Comparison of ENCODE assay signal across 8 mouse cellular contexts in the genomic region with DNA sequence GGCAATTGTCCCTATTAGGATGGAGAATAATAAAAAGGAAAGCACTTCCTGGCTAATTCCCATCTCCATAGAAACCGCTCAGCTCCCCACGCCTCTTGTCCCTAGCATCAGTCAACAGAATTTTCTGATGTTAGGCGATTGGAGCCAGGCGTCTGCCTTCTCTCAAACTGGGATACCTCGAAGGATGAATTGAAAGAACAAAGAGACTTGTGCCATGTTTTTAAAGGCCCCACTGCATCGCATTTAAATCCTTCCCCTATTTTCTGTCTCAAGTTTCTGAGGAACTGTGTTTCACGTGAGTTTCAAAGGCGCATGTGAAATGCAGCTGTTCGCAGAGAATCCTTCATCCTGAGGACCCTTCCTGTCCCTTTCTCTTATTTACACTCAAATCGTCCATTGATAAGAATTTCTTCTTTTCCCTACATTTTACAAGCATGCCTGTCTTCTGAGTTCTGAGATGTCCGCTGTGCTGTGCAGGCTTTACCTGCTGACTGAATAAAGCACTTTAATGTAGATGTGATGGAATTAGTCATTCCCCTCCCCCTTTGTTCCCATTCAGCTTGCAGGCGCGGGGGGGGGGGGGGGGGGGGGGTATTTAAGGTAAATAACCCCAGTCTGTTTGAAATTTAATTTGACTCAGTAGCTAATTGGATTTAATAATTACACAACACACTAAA.
A peak's percentile ranks its signal among the peaks of the same experiment; 100 is the strongest.
DNase-seq lines count a peak whose midpoint lies in the region; ATAC-seq lines count a peak whose summit lies in the region.

No protein-coding gene starts in this region.

- no peak overlapping the region for H3K4me3 ChIP-seq in lung, embryonic 15.5 days
- H3K4me3 ChIP-seq in forebrain, embryonic 12.5 days (replicated peaks) = no peak overlapping the region; the same call in 1 of the 2 replicates
- H3K4me3 ChIP-seq in limb, embryonic 11.5 days (ENCODE audit: low read depth, low read length) = no peak overlapping the region

- no peak overlapping the region for H3K9ac ChIP-seq in lung, embryonic 15.5 days
- no peak overlapping the region for H3K9ac ChIP-seq in forebrain, embryonic 12.5 days
- no peak overlapping the region; the same call in 1 of the 2 replicates for H3K9ac ChIP-seq in limb, embryonic 11.5 days (ENCODE audit: low read length)

- intact Hi-C loops in left cerebral cortex, postnatal 10 days (cut with DNase I) = no loop called here

- no peak overlapping the region for H3K27ac ChIP-seq in lung, embryonic 15.5 days
- peak overlapping the region; percentile 69 for H3K27ac ChIP-seq in forebrain, embryonic 12.5 days
- 0 out of 2 replicates have a peak overlapping the region, but pooled peaks have one; percentile 26 for H3K27ac ChIP-seq in limb, embryonic 11.5 days (replicated peaks; ENCODE audit: low read depth, low read length)

- no peaks in the 10 kb centered on the region for H3K36me3 ChIP-seq in lung, embryonic 15.5 days
- no peaks in the 10 kb centered on the region for H3K36me3 ChIP-seq in forebrain, embryonic 12.5 days (replicated peaks)
- no peaks in the 10 kb centered on the region for H3K36me3 ChIP-seq in limb, embryonic 11.5 days (ENCODE audit: control insufficient read depth, insufficient read depth, low read length)

- 16% methylated on average over 13 of the region's 13 CpGs for WGBS in lung, embryonic 15.5 days
- 3% methylated on average over 13 of the region's 13 CpGs for WGBS in forebrain, embryonic 12.5 days
- WGBS in limb, embryonic 11.5 days = 7% methylated on average over 13 of the region's 13 CpGs

- H3K4me2 ChIP-seq in lung, embryonic 15.5 days = 0 out of 2 replicates have a peak overlapping the region, but pooled peaks have one; percentile 8
- peak overlapping the region; percentile 44 for H3K4me2 ChIP-seq in forebrain, embryonic 12.5 days
- H3K4me2 ChIP-seq in limb, embryonic 11.5 days (ENCODE audit: low read depth, severe bottlenecking) = peak overlapping the region; percentile 17; the same call in 1 of the 2 replicates

- H3K9me3 ChIP-seq in lung, embryonic 15.5 days = no peaks in the 10 kb centered on the region
- no peaks in the 10 kb centered on the region for H3K9me3 ChIP-seq in forebrain, embryonic 12.5 days
- no peaks in the 10 kb centered on the region for H3K9me3 ChIP-seq in limb, embryonic 11.5 days (ENCODE audit: control insufficient read depth, low read length)

- DNase-seq in lung, postnatal 4 days = no peak
- DNase-seq in limb, embryonic 11.5 days (ENCODE audit: low spot score) = peak; percentile 42
- peak; percentile 46 for DNase-seq in retina, embryonic 14.5 days (ENCODE audit: low spot score)
- no peak for DNase-seq in left cerebral cortex, postnatal 10 days (ENCODE audit: extremely low spot score in 1 of 2, low spot score in 2 of 2)
- no peak for DNase-seq in adrenal gland, adult 18-20 months (ENCODE audit: low spot score in 2 of 2)
- DNase-seq in lung, postnatal 36 days = no peak

- H3K27me3 ChIP-seq in lung, embryonic 15.5 days = no peaks in the 10 kb centered on the region
- no peaks in the 10 kb centered on the region for H3K27me3 ChIP-seq in forebrain, embryonic 12.5 days
- H3K27me3 ChIP-seq in limb, embryonic 11.5 days (ENCODE audit: control insufficient read depth, insufficient read depth, low read length) = no peaks in the 10 kb centered on the region

- H3K4me1 ChIP-seq in lung, embryonic 15.5 days = no peaks in the 10 kb centered on the region
- peaks cover 14% of the 10 kb centered on the region for H3K4me1 ChIP-seq in forebrain, embryonic 12.5 days
- H3K4me1 ChIP-seq in limb, embryonic 11.5 days (ENCODE audit: control insufficient read depth, insufficient read depth, low read length) = no peaks in the 10 kb centered on the region

- no peak for ATAC-seq in lung, embryonic 15.5 days (ENCODE audit: borderline replicate concordance, extremely low read depth, low FRiP score, low TSS enrichment)
- peak; percentile 81 for ATAC-seq in forebrain, embryonic 12.5 days (ENCODE audit: low FRiP score)
- ATAC-seq in limb, embryonic 11.5 days (ENCODE audit: insufficient number of reproducible peaks, low FRiP score, low TSS enrichment, low read depth) = no peak

Comparison
In these comparisons a context has a peak if more than half of its experiments do, and no peak if none do; other contexts are left out.
1. DNase-seq: peak in limb, embryonic 11.5 days (single experiment) and retina, embryonic 14.5 days (single experiment); none in lung, postnatal 4 days (0 of 2), left cerebral cortex, postnatal 10 days (0 of 2), adrenal gland, adult 18-20 months (0 of 2) and lung, postnatal 36 days (single experiment).
2. Peak in every context shown above with its lines, with median percentiles within 50 percentile points of each other: H3K4me2 ChIP-seq.